Mouse (Mus musculus) v-Abl transformed pro-B cells (cell line): ENCODE results near the gene 6330409D20Rik.

ENCODE experiments used
- in situ Hi-C, 2 experiments: fragments of 400-800 bp; cut with MboI; formaldehyde crosslinking; loops; one replicate each; pipeline ENCODE4 v1.15.1; 2025; ENCODE audit not compliant: unreplicated experiment in 2 of 2

6330409D20Rik gene

GRCm38 (mm10) chr2:32709521-32710137, 31.2 kb downstream of the 6330409D20Rik start:
- in situ Hi-C loops, result loop anchor here (5.0 kb wide), 1 partner anchor 48 kb away; the partner anchor contains the start of gene Tor2a (in 2 of the 2)

GRCm38 (mm10) chr2:32708643-32709042, 32.2 kb downstream of the 6330409D20Rik start:
- in situ Hi-C loops, result no loop called here

- in situ Hi-C loops, result no loop called here
Observed at GRCm38 (mm10) chr2:32706971-32707370, 33.8 kb downstream of the 6330409D20Rik start.

- in situ Hi-C loops, result no loop called here
Observed at GRCm38 (mm10) chr2:32705018-32705417, 35.8 kb downstream of the 6330409D20Rik start.

- in situ Hi-C loops, result loop anchor here in 1 of 2 experiments (5.0 kb wide), 1 partner anchor 148 kb away; no protein-coding TSS in a partner anchor
Observed at GRCm38 (mm10) chr2:32704021-32704421, 36.8 kb downstream of the 6330409D20Rik start, which contains the start of gene Fpgs. TSS of gene Fpgs (minus strand) at chr2:32704145.

- in situ Hi-C loops, result loop anchor here in 1 of 2 experiments (5.0 kb wide), 1 partner anchor 149 kb away; no protein-coding TSS in a partner anchor
Observed at GRCm38 (mm10) chr2:32703046-32703445, 37.8 kb downstream of the 6330409D20Rik start.

GRCm38 (mm10) chr2:32700966-32701743, 39.7 kb downstream of the 6330409D20Rik start:
- in situ Hi-C loops, result loop anchor here in 1 of 2 experiments (5.0 kb wide), 1 partner anchor 151 kb away; no protein-coding TSS in a partner anchor

GRCm38 (mm10) chr2:32699680-32700079, 41.1 kb downstream of the 6330409D20Rik start:
- in situ Hi-C loops, result loop anchor here (5.0 to 25.0 kb wide), 2 partner anchors 112 to 153 kb away; partner anchors contain the start of genes 9430097D07Rik (in 1 of the 2), St6galnac4 (in 1 of the 2) and St6galnac6 (in 1 of the 2)

GRCm38 (mm10) chr2:32694691-32695090, 46.1 kb downstream of the 6330409D20Rik start:
- in situ Hi-C loops, result loop anchor here (5.0 to 25.0 kb wide), 2 partner anchors 107 to 158 kb away; partner anchors contain the start of genes 9430097D07Rik (in 1 of the 2), St6galnac4 (in 1 of the 2) and St6galnac6 (in 1 of the 2)

- in situ Hi-C loops, result loop anchor here in 1 of 2 experiments (25.0 kb wide), 1 partner anchor 107 kb away; the partner anchor contains the start of genes 9430097D07Rik, St6galnac4 and St6galnac6
Observed at GRCm38 (mm10) chr2:32693823-32694411, 46.9 kb downstream of the 6330409D20Rik start.

GRCm38 (mm10) chr2:32693282-32693681, 47.5 kb downstream of the 6330409D20Rik start:
- in situ Hi-C loops, result loop anchor here in 1 of 2 experiments (25.0 kb wide), 1 partner anchor 106 kb away; the partner anchor contains the start of genes 9430097D07Rik, St6galnac4 and St6galnac6

GRCm38 (mm10) chr2:32692496-32692895, 48.3 kb downstream of the 6330409D20Rik start:
- in situ Hi-C loops, result loop anchor here in 1 of 2 experiments (25.0 kb wide), 1 partner anchor 105 kb away; the partner anchor contains the start of genes 9430097D07Rik, St6galnac4 and St6galnac6

- in situ Hi-C loops, result loop anchor here in 1 of 2 experiments (25.0 kb wide), 1 partner anchor 104 kb away; the partner anchor contains the start of genes 9430097D07Rik, St6galnac4 and St6galnac6
Observed at GRCm38 (mm10) chr2:32691041-32691440, 49.8 kb downstream of the 6330409D20Rik start.

GRCm38 (mm10) chr2:32689420-32689819, 51.4 kb downstream of the 6330409D20Rik start:
- in situ Hi-C loops, result loop anchor here (5.0 to 25.0 kb wide), 2 partner anchors 57 to 102 kb away; partner anchors contain the start of genes 9430097D07Rik (in 1 of the 2), St6galnac4 (in 1 of the 2) and St6galnac6 (in 1 of the 2)

GRCm38 (mm10) chr2:32687562-32687961, 53.3 kb downstream of the 6330409D20Rik start:
- in situ Hi-C loops, result loop anchor here (5.0 to 25.0 kb wide), 2 partner anchors 55 to 100 kb away; partner anchors contain the start of genes 9430097D07Rik (in 1 of the 2), St6galnac4 (in 1 of the 2) and St6galnac6 (in 1 of the 2)

- in situ Hi-C loops, result loop anchor here (5.0 to 25.0 kb wide), 2 partner anchors 54 to 99 kb away; partner anchors contain the start of genes 9430097D07Rik (in 1 of the 2), St6galnac4 (in 1 of the 2) and St6galnac6 (in 1 of the 2)
Observed at GRCm38 (mm10) chr2:32686640-32687039, 54.2 kb downstream of the 6330409D20Rik start.

- in situ Hi-C loops, result loop anchor here (5.0 to 25.0 kb wide), 2 partner anchors 54 to 99 kb away; partner anchors contain the start of genes 9430097D07Rik (in 1 of the 2), St6galnac4 (in 1 of the 2) and St6galnac6 (in 1 of the 2)
Observed at GRCm38 (mm10) chr2:32685807-32686206, 55.0 kb downstream of the 6330409D20Rik start.

- in situ Hi-C loops, result loop anchor here (5.0 to 25.0 kb wide), 2 partner anchors 53 to 98 kb away; partner anchors contain the start of genes 9430097D07Rik (in 1 of the 2), St6galnac4 (in 1 of the 2) and St6galnac6 (in 1 of the 2)
Observed at GRCm38 (mm10) chr2:32684681-32685428, 56.0 kb downstream of the 6330409D20Rik start.
